Mouse (Mus musculus) liver, postnatal 0 days (tissue): ENCODE measurements at regions not wholly inside any gene's neighbourhood (a gene's known extent, or its start where the extent isn't known, plus 50 kb on each side); places are given as distances from the start of the nearest gene placed in this dataset.

Experiments
- ATAC-seq: fragments of 200-750 bp; cut with Nextera tagmentation; 2 replicates; pipeline ENCODE4 v1.8.0; 2017; ENCODE audit warnings: mild to moderate bottlenecking, moderate library complexity
- DNase-seq: peaks from one replicate; pipeline ENCODE4 v3.0.0-alpha.2; 2016
- H3K27ac ChIP-seq: fragments of 300-500 bp; sonication (generic); 2 replicates; pipeline ENCODE4 v1.5.1; 2014; ENCODE audit warnings: antibody characterized with exemption, moderate library complexity, mild to moderate bottlenecking, low read depth
- H3K27me3 ChIP-seq: fragments of 300-500 bp; sonication (generic); 2 replicates; pipeline ENCODE4 v1.6.1; 2014; ENCODE audit warnings: low read length, control low read depth, mixed read lengths; ENCODE audit not compliant: insufficient read depth
- H3K36me3 ChIP-seq: fragments of 300-500 bp; sonication (generic); replicated peaks from 2 replicates; pipeline ENCODE4 v1.6.1; 2014; ENCODE audit warnings: mild to moderate bottlenecking, control low read depth, low read length, moderate library complexity, mixed read lengths; ENCODE audit not compliant: insufficient read depth
- H3K4me1 ChIP-seq: fragments of 300-500 bp; sonication (generic); 2 replicates; pipeline ENCODE4 v1.6.1; 2014; ENCODE audit warnings: antibody characterized with exemption, mild to moderate bottlenecking, control low read depth; ENCODE audit not compliant: insufficient read depth
- H3K4me2 ChIP-seq: fragments of 300-500 bp; sonication (generic); 2 replicates; pipeline ENCODE4 v1.6.1; 2014; ENCODE audit warnings: low read depth, mild to moderate bottlenecking, low read length, moderate library complexity, mixed read lengths
- H3K4me3 ChIP-seq: fragments of 300-500 bp; sonication (generic); 2 replicates; pipeline ENCODE4 v1.5.1; 2014; ENCODE audit warnings: low read depth, low read length
- H3K9ac ChIP-seq: fragments of 300-500 bp; sonication (generic); replicated peaks from 2 replicates; pipeline ENCODE4 v1.6.1; 2014; ENCODE audit warnings: mild to moderate bottlenecking, moderate library complexity
- H3K9me3 ChIP-seq: fragments of 300-500 bp; sonication (generic); 2 replicates; pipeline ENCODE4 v1.6.1; 2016; ENCODE audit warnings: mild to moderate bottlenecking, control low read depth, low read length, mixed read lengths
- CTCF ChIP-seq: sonication (generic); IDR thresholded peaks from 2 replicates; pipeline ENCODE4 v1.5.1; 2016; ENCODE audit warnings: antibody characterized with exemption, low read depth
- EP300 ChIP-seq: IDR thresholded peaks from 2 replicates; pipeline ENCODE4 v1.6.1; 2016; ENCODE audit warnings: antibody characterized with exemption, low read depth, mild to moderate bottlenecking
- WGBS: fragments of 180-500 bp; shearing (Covaris S2); extraction: QIAGEN DNeasy Blood & Tissue Kit; methylation state at CpG from one replicate; pipeline ENCODE4 v1.1.7; 2014; ENCODE audit not compliant: insufficient replicate concordance; 5-methylcytosine and 5-hydroxymethylcytosine counted together

DNA sequence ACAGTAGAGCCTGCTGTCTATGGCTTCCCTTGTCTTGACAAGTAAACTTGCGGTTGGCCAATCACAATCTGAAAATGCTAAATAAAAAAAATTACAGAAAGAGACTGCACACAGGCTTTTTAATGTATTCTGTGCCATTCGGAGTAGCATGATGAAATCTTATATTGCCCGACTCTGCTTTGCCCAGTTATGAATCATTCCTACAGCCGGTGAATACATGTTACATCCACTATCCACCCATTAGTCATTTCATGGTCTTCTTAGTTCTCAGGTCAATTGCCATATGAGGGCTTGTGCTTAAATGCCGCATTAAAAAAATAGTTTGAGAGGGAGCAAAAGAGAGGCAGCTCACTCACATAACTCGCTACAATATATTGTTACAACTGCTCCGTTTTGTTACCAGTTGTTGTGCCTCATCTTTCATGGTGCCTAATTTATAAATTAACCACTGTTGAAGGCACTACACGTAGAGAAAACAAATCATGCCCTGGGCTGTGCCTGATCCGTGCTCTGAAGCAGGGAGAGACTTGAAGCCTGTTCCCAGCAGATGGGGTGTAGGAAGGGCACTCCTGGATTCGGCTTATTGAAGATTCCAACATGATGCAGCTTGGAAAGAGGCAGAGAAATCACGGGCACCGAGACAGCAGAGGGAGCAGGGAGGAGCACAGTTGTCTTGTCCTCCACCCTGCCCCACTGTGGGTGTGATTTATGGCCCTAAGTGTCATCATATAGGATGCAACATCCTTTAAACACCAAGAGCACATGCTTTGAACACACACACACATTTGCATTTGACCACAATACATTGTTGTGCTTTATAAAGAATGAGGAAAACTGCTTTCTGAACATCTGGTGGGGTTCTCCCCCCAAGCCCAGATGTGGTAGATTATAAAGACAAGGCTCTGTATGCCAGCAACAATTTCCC lies 427.0 kb upstream of the Zmiz1 start:
- H3K27me3 ChIP-seq, result no peaks in the 10 kb centered on the region
- no peak for DNase-seq

DNA sequence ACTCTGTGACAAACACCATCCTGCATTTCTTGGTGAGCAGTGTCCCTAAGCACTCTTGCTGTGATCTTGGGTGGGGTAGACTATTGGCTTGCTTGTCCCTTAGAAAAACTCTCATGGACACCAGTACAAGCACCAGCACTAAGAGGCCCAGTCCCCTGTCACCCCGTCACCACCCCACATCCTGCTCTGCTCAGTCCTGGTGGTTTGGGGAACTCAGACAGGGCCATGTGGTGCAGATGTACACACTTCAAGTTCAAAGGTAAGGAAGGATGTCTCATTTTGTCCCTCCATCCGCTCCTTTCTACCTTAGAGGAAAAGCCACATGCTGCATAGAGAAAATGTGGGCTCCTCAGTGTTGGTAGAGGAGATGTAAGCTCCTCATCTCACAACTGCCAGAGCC lies 426.1 kb upstream of the Zmiz1 start:
- no peak overlapping the region for H3K9ac ChIP-seq

More for the DNA sequence above, 427.0 kb upstream of the Zmiz1 start:
- Histone ChIP-seq H3K9ac (no peak overlapping the region), H3K36me3 (no peaks in the 10 kb centered on the region), H3K4me2 (no peak overlapping the region), H3K4me3 (no peak overlapping the region), H3K4me1 (no peaks in the 10 kb centered on the region), H3K9me3 (no peaks in the 10 kb centered on the region), H3K27ac (no peak overlapping the region)
- 74% methylated on average over 12 of the region's 12 CpGs for WGBS
- TF ChIP-seq CTCF (no peak), EP300 (no peak)
- no peak for ATAC-seq

DNA sequence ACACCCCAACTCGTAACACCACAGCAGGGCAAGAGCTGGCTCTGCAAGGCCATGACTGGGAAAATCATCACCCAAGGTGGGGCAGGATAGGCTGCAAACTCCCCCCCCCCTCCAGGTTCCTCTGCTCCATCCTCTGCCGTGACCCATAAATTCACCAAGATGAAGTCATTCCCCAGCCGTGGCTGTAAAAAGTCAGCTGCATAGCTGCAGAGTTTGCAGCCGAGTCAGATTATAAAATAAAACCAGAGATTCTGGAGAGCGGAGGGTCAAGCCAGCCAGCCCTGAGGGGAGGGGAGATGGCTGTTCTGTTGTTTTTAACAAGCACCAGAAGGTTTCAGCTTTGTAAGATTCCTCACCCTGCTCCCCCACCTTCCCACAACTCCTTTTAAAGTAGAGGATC lies 416.7 kb upstream of the Zmiz1 start:
- Histone ChIP-seq H3K4me2 (no peak overlapping the region), H3K9me3 (no peaks in the 10 kb centered on the region), H3K4me3 (no peak overlapping the region), H3K36me3 (no peaks in the 10 kb centered on the region), H3K9ac (no peak overlapping the region), H3K4me1 (no peaks in the 10 kb centered on the region), H3K27ac (no peak overlapping the region), H3K27me3 (no peaks in the 10 kb centered on the region)
- TF ChIP-seq EP300 (no peak), CTCF (no peak)
- DNase-seq, result no peak
- no peak for ATAC-seq
- 53% methylated on average over 5 of the region's 5 CpGs for WGBS

More for the DNA sequence above, 426.1 kb upstream of the Zmiz1 start:
- H3K4me2 ChIP-seq, result no peak overlapping the region
- H3K36me3 ChIP-seq, result no peaks in the 10 kb centered on the region
- no peak overlapping the region for H3K4me3 ChIP-seq
- H3K27ac ChIP-seq, result no peak overlapping the region
- WGBS, result 39% methylated on average over 2 of the region's 2 CpGs
- TF ChIP-seq EP300 (no peak), CTCF (no peak)
- no peak for ATAC-seq
- no peaks in the 10 kb centered on the region for H3K27me3 ChIP-seq
- H3K4me1 ChIP-seq, result no peaks in the 10 kb centered on the region
- no peaks in the 10 kb centered on the region for H3K9me3 ChIP-seq
- DNase-seq, result no peak

DNA sequence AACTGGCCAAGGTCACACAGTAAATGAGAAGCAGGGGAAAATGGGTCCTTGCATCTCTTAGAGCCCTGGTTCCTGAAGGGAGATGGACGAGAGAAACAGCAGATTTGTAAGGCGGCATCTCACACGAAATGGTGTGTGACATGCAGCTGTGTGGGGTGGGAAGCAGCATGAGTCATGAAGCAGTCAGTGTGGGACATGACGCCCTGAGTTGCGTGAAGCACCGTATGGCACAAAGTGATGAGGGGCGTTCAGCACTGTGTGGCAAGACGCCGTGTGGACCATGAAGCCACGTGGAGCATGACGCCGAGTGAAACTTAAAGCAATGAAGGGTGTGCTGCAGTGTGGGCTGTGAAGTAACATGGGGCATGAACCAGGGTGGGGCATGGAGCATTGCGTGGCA lies 414.9 kb upstream of the Zmiz1 start:
- H3K9ac ChIP-seq, result no peak overlapping the region
- TF ChIP-seq EP300 (no peak), CTCF (no peak)
- ATAC-seq (no peak), DNase-seq (no peak)
- H3K4me1 ChIP-seq, result no peaks in the 10 kb centered on the region
- no peaks in the 10 kb centered on the region for H3K36me3 ChIP-seq
- H3K4me2 ChIP-seq, result no peak overlapping the region
- H3K27ac ChIP-seq, result no peak overlapping the region
- no peak overlapping the region for H3K4me3 ChIP-seq
- H3K27me3 ChIP-seq, result no peaks in the 10 kb centered on the region
- H3K9me3 ChIP-seq, result no peaks in the 10 kb centered on the region
- 81% methylated on average over 13 of the region's 13 CpGs for WGBS

DNA sequence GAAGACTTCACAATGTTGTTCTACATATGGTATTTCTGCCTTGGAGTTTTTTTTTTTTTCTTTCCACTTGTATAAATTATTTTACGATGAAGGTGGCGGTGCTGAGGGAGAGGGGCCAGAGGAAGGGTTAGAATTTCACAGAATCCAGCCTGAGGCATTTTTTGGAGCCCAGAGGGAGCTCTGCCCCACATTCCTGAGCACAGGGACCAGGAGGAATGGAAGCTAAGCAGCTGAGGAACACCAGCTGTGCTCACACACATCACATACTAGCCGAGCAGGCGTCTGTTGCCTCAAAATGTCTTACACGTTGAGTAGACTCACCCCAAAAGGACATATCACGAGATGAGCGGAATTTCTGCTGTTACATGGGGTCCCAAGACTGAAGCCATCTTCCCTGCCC lies 414.1 kb upstream of the Zmiz1 start:
- WGBS, result 70% methylated on average over 7 of the region's 7 CpGs
- no peak for ATAC-seq

DNA sequence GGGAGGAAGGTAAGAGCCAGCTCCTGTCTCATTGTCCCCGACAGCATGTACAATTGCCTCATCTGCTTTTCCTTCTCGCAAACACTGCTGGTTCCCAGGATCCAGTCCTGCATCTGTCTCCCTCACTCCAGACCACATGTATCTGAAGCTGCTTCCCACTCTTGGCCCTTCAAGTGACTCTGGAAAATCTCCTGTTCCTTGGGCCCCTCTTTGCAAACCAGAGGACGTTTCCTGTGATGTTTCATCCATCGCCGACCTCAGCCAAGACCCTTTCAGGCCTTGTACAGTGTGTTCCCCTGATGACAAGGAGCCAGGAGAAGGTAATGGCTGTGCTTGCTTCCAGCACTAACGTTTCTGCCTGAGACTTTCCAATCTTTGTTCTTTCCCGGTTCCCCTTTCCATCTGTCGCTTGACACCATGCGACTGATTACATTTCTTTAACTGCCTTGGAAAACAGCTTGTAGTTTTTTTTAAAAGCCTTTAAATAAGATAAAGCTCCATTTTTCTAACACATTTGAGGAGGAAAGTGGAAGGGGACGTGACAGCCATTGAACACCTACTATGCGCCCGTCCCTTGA lies 408.2 kb upstream of the Zmiz1 start:
- TF ChIP-seq CTCF, result no peak
- no peak for TF ChIP-seq EP300
- no peaks in the 10 kb centered on the region for H3K4me1 ChIP-seq
- H3K4me3 ChIP-seq, result no peak overlapping the region
- H3K27me3 ChIP-seq, result no peaks in the 10 kb centered on the region
- DNase-seq (no peak), ATAC-seq (no peak)
- WGBS, result 61% methylated on average over 12 of the region's 12 CpGs
- no peaks in the 10 kb centered on the region for H3K9me3 ChIP-seq
- no peak overlapping the region for H3K9ac ChIP-seq
- H3K36me3 ChIP-seq, result no peaks in the 10 kb centered on the region
- H3K27ac ChIP-seq, result no peak overlapping the region
- H3K4me2 ChIP-seq, result no peak overlapping the region

More for the DNA sequence above, 414.1 kb upstream of the Zmiz1 start:
- no peak overlapping the region for H3K27ac ChIP-seq
- no peaks in the 10 kb centered on the region for H3K27me3 ChIP-seq
- H3K4me2 ChIP-seq, result no peak overlapping the region
- no peak overlapping the region for H3K9ac ChIP-seq
- H3K4me1 ChIP-seq, result no peaks in the 10 kb centered on the region
- DNase-seq, result no peak
- no peaks in the 10 kb centered on the region for H3K36me3 ChIP-seq
- H3K9me3 ChIP-seq, result no peaks in the 10 kb centered on the region
- H3K4me3 ChIP-seq, result no peak overlapping the region
- TF ChIP-seq EP300 (no peak), CTCF (no peak)
